Mouse (Mus musculus) ES-E14 (cell line): ENCODE measurements at regions not wholly inside any gene's neighbourhood (a gene's known extent, or its start where the extent isn't known, plus 50 kb on each side); places are given as distances from the start of the nearest gene placed in this dataset.

ENCODE experiments used
- DNase-seq: peaks from one replicate; pipeline ENCODE4 v3.0.0-alpha.2; 2013; ENCODE audit warnings: low read depth, low spot score
- H3K27ac ChIP-seq: 2 replicates; pipeline ENCODE4 v1.5.1; 2012; ENCODE audit warnings: low read depth, mild to moderate bottlenecking, low read length, moderate library complexity, mixed read lengths; ENCODE audit not compliant: poor library complexity, insufficient read depth, severe bottlenecking
- H3K36me3 ChIP-seq: 2 replicates; pipeline ENCODE4 v1.6.1; 2012; ENCODE audit warnings: mild to moderate bottlenecking, low read length, moderate library complexity, mixed read lengths; ENCODE audit not compliant: control insufficient read depth, poor library complexity, insufficient read depth, severe bottlenecking
- H3K4me1 ChIP-seq, 2 experiments: fragments of 150-350 bp in 1 of 2; sonication (generic) in 1 of 2; 2 replicates each; pipeline ENCODE4 v1.6.1; 2012; ENCODE audit warnings: low read length in 2 of 2, mild to moderate bottlenecking in 1 of 2, mixed read lengths in 1 of 2; ENCODE audit not compliant: control insufficient read depth in 2 of 2, insufficient read depth in 2 of 2, poor library complexity in 1 of 2
- H3K4me3 ChIP-seq, 2 experiments: fragments of 150-350 bp in 1 of 2; sonication (generic) in 1 of 2; 2 replicates each; pipeline ENCODE4 v1.5.1; 2012; ENCODE audit warnings: low read length in 2 of 2, low read depth in 1 of 2, mild to moderate bottlenecking in 1 of 2, mixed read lengths in 1 of 2; ENCODE audit not compliant: insufficient read depth in 1 of 2, poor library complexity in 1 of 2, severe bottlenecking in 1 of 2
- H3K9ac ChIP-seq: 2 replicates; pipeline ENCODE4 v1.6.1; 2012; ENCODE audit warnings: low read depth, mild to moderate bottlenecking, low read length, mixed read lengths; ENCODE audit not compliant: poor library complexity, insufficient read depth, severe bottlenecking
- H3K9me3 ChIP-seq: fragments of 150-350 bp; sonication (generic); 2 replicates; pipeline ENCODE4 v1.6.1; 2012; ENCODE audit warnings: low read depth, mild to moderate bottlenecking, low read length; ENCODE audit not compliant: control insufficient read depth, insufficient read depth
- CHD2 ChIP-seq: IDR thresholded peaks from 2 replicates; pipeline ENCODE4 v1.6.1; 2014; ENCODE audit warnings: mild to moderate bottlenecking, low read depth, low read length, inconsistent platforms
- HCFC1 ChIP-seq: IDR thresholded peaks from 2 replicates; pipeline ENCODE4 v1.6.1; 2012; ENCODE audit warnings: low read length, inconsistent platforms, borderline replicate concordance; ENCODE audit not compliant: insufficient read depth
- MAFK ChIP-seq: IDR thresholded peaks from 2 replicates; pipeline ENCODE4 v1.6.1; 2014; ENCODE audit warnings: mild to moderate bottlenecking, low read depth, low read length, inconsistent platforms; ENCODE audit not compliant: insufficient read depth
- ZC3H11A ChIP-seq: IDR thresholded peaks from 2 replicates; pipeline ENCODE4 v1.6.1; 2012; ENCODE audit warnings: low read depth, mild to moderate bottlenecking, inconsistent platforms, low read length, borderline replicate concordance
- ZNF384 ChIP-seq: IDR thresholded peaks from 2 replicates; pipeline ENCODE4 v1.6.1; 2012; ENCODE audit warnings: low read depth, low read length, inconsistent platforms
- in situ Hi-C, 2 experiments: fragments of 600-800 bp; cut with MboI; formaldehyde crosslinking; loops; one replicate each; pipeline ENCODE4 v1.15.1; 2025; ENCODE audit warnings: low sequenced_read_pairs in 2 of 2, inconsistent platforms in 1 of 2; ENCODE audit not compliant: unreplicated experiment in 2 of 2

DNA sequence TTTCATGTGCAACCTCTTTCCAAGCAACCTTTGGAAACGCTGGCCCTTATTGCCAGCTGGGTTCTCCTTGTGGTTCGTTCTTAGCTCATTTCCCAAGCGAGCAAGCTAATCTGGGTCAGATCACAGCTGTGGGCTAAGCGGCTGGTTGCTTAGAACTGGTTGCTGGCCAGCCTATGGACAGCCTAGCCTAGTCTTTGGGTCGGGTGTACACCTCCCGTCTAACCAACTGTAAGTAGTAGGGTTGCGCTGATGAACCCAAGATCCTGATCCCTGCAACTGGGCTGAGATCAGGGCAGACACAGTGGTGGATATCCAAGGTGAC lies 236.5 kb downstream of the Mtx2 start:
- Histone ChIP-seq H3K4me3 (no peak overlapping the region), H3K9ac (no peak overlapping the region), H3K4me1 (peaks cover 0 to 2% of the 10 kb centered on the region in 2 experiments; a peak in 1 of 4 replicates), H3K9me3 (no peaks in the 10 kb centered on the region), H3K36me3 (no peaks in the 10 kb centered on the region), H3K27ac (no peak overlapping the region)
- in situ Hi-C loops = no loop called here
- no peak for DNase-seq
- TF ChIP-seq MAFK (no peak), CHD2 (no peak), HCFC1 (no peak), ZC3H11A (no peak), ZNF384 (no peak)

GRCm38 (mm10) chr2:75064406-75065115 lies 239.0 kb downstream of the Mtx2 start:
- no peak overlapping the region for H3K9ac ChIP-seq
- TF ChIP-seq MAFK = no peak
- TF ChIP-seq ZC3H11A = no peak
- no peak for TF ChIP-seq CHD2
- no peak for TF ChIP-seq HCFC1
- TF ChIP-seq ZNF384 = no peak
- no peak overlapping the region for H3K27ac ChIP-seq
- in situ Hi-C loops = no loop called here
- peaks cover 0 to 2% of the 10 kb centered on the region in 2 experiments; a peak in 1 of 4 replicates for H3K4me1 ChIP-seq
- no peak for DNase-seq
- no peak overlapping the region for H3K4me3 ChIP-seq
- H3K9me3 ChIP-seq = no peaks in the 10 kb centered on the region
- no peaks in the 10 kb centered on the region for H3K36me3 ChIP-seq

GRCm38 (mm10) chr2:75065304-75065703 lies 239.7 kb downstream of the Mtx2 start:
- in situ Hi-C loops = no loop called here
- peaks cover 0 to 2% of the 10 kb centered on the region in 2 experiments; a peak in 1 of 4 replicates for H3K4me1 ChIP-seq
- DNase-seq = no peak
- no peak for TF ChIP-seq ZC3H11A
- no peak for TF ChIP-seq CHD2
- TF ChIP-seq HCFC1 = no peak
- TF ChIP-seq MAFK = no peak
- TF ChIP-seq ZNF384 = no peak
- H3K4me3 ChIP-seq = no peak overlapping the region
- no peaks in the 10 kb centered on the region for H3K36me3 ChIP-seq
- H3K9me3 ChIP-seq = no peaks in the 10 kb centered on the region
- no peak overlapping the region for H3K27ac ChIP-seq
- no peak overlapping the region for H3K9ac ChIP-seq

DNA sequence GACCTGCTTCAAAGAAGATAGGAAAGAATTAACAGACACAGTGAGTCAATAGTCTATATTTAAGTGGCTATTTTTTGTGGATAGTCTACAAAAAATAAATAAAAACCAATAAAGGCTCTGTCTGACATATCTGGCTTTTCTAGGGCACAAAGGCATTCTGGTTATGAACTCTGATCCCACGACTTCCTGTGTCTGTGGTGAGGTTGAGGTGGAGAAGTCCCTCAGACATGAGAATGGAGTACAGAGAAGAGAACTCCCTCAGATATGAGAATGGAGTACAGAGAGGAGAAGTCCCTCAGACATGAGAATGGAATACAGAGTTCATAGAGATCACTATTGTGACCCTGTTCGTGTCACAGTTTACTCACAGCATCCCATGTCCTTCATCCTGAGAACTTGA lies 243.7 kb downstream of the Mtx2 start:
- no peak overlapping the region for H3K9ac ChIP-seq
- no peak overlapping the region for H3K4me3 ChIP-seq
- in situ Hi-C loops = no loop called here
- TF ChIP-seq CHD2 = no peak
- no peak for TF ChIP-seq MAFK
- TF ChIP-seq ZC3H11A = no peak
- no peak for TF ChIP-seq HCFC1
- no peak for TF ChIP-seq ZNF384
- H3K9me3 ChIP-seq = no peaks in the 10 kb centered on the region
- H3K4me1 ChIP-seq = peaks cover 0 to 2% of the 10 kb centered on the region in 2 experiments; a peak in 1 of 4 replicates
- no peak for DNase-seq
- H3K27ac ChIP-seq = no peak overlapping the region
- no peaks in the 10 kb centered on the region for H3K36me3 ChIP-seq

- Histone ChIP-seq H3K9ac (no peak overlapping the region), H3K9me3 (no peaks in the 10 kb centered on the region), H3K27ac (no peak overlapping the region), H3K36me3 (no peaks in the 10 kb centered on the region), H3K4me1 (no peaks in the 10 kb centered on the region), H3K4me3 (no peak overlapping the region)
- no peak for TF ChIP-seq ZNF384
- no peak for DNase-seq
- in situ Hi-C loops = no loop called here
These were observed 246.4 kb downstream of the Mtx2 start for GRCm38 (mm10) chr2:75072021-75072420.
